Mouse (Mus musculus) ES-Bruce4 (cell line): ENCODE results near the gene 2900026A02Rik.

Source experiments
- CTCF ChIP-seq: IDR thresholded peaks from one replicate; pipeline ENCODE4 v1.8.1; 2011; ENCODE audit warnings: low read depth, low read length
- EP300 ChIP-seq: IDR thresholded peaks from 2 replicates; pipeline ENCODE4 v1.6.1; 2011; ENCODE audit warnings: low read depth, low read length; ENCODE audit not compliant: insufficient read depth

DNA sequence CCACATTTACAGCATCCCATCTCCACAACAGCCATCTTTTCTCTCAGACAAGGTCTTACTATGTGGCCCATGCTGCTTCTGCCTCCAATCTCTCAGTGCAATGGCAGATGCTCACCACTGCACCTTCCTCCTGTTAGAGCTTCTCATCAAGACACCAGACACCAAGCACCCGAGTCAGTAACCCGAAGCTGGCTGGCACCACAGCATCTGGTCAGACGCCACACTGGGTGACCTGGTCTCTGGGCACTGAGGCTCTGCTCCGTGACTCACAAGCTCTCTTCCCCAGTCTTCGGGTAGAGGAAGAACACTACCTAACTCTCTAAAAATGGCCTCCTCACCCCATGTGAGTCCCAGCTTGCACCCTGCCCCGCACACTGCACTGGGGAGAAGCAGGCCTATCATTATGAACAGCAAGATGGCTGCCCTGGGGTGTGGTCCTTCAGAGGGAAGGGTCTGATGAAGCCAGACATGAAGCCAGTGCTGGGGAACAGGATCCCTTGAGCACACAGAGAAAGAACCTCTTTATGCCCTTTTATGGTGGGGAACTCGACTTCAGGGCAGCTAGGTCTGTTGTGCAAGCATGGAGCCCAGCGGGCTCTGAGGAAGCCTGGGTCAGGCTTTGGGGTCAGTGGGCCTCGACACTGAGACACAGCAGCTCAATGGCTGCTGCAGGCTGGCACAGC lies 70.0 kb downstream of the 2900026A02Rik start:
- TF ChIP-seq EP300 (no peak), CTCF (no peak)
